Mouse (Mus musculus) embryonic fibroblast, embryonic 13.5 days (primary cell): ENCODE measurements around the gene Phactr3.

Source experiments
- CTCF ChIP-seq: IDR thresholded peaks from 2 replicates; pipeline ENCODE4 v1.5.1; 2011; ENCODE audit warnings: mild to moderate bottlenecking, control low read depth, low read length, moderate library complexity, borderline replicate concordance; ENCODE audit not compliant: insufficient read depth
- POLR2A ChIP-seq: IDR thresholded peaks from 2 replicates; pipeline ENCODE4 v1.6.1; 2011; ENCODE audit warnings: low read depth, mild to moderate bottlenecking, control low read depth, low read length, moderate library complexity

DNA sequence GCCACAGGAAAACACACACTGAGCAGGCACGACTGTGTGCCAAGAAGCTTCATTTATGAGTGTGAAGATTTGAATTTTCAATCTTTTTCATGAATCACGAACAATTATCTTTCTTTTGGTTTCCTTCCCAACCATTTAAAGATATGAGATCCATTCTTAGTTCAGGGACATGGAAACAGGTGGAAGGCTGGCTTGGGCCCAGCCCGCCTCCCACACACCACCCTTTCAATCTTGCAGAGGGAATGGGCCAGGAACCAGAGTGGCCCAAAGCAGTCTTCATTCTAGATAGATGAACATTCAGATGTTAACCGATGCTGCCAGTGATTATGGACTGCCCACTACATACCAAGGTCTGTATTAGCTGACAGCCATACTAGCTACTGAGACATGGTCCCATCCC lies 144.3 kb downstream of the Phactr3 start:
- TF ChIP-seq CTCF (no peak), POLR2A (no peak)
